Mouse (Mus musculus): ENCODE measurements around the gene Ccm2l. TPM values are rescaled to one million over a fixed set of nuclear protein-coding genes. Genes with fewer than 3 reads are reported as not detected.
A peak's percentile ranks its signal among the peaks of the same experiment; 100 is the strongest.

The Ccm2l gene
- total RNA-seq, 2 experiments from 2014 or later: 6.8 to 6.9 TPM

DNA sequence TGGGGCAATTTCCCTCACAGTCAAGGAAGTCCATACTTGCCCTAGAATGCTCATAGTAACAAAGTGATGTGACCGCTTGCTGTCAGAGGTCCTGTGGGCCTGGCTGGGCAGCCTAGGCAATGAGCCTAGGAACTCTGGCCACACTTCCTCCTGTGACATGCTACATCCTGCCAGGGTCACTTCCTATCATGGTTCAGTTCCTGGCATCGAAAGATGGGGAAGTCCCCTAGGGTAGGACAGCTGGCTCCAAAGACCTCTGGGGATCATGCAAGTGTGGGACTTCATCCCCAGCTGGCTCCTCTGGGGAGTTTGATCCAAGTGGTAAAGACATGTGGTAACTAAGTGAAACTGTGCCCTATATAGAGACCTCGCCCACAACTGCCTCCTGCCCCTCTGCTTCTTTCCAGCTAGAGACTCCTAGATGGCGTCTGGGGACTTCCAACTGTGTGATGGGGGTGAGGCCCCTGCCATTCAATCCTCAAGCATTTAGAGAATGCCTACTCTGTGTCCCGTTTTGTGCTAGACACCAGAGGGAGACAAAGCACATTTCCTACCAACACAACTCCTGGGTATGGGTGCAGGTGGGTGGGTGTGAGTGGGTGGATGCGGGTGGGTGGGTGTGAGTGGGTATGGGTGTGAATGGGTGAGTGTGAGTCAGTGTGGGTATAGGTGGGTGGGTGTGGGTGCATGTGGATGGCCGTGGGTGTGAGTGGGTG, 18.7 kb downstream of the Ccm2l start:
- no peak for DNase-seq (ENCODE audit: low spot score in 2 of 2)
- intact Hi-C loops (cut with DNase I): no loop called here

- intact Hi-C loops (cut with DNase I): no loop called here
- DNase-seq (ENCODE audit: low spot score in 2 of 2): no peak
Measured at GRCm38 (mm10) chr2:153085556-153085955, 19.8 kb downstream of the Ccm2l start.

DNA sequence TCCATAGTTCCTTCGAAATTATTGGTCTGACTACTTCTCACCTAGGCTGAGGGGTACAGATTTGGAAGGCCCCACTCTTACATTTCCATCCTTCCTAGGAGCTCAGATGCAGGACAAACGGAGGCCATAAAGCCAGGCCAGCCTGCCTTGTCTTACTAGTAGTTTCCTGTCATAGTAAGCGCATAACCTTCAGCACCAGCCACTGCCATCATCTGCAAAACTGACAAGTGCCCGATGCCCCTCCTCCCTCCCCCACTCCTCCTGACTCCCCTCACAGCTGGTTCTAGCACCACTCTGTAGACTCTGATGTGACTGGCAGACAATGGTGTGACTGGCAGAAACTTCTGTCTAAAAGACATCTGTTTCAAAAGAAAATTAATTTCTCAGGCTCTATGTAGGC, 20.4 kb downstream of the Ccm2l start:
- DNase-seq (ENCODE audit: low spot score in 2 of 2): no peak
- intact Hi-C loops (cut with DNase I): no loop called here

DNA sequence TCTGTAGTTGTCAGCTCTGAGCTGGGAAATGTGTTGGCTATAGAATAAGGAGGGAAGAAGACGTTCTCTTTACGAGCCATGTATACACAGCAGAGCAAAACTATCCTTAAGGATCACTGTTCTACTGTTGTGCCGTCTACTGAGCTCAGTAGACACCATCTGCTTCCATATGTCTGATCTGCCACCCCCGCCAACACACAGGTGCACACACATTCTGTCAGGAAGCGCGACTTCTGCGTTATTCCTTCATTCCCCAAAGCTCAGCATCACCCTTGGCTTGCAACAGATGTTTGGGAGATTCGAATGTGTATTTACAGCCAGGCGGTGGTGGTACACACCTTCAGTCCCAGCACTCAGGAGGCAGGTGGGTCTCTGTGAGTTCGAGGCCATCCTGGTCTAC, 21.3 kb downstream of the Ccm2l start:
- no peak for DNase-seq (ENCODE audit: low spot score in 2 of 2)
- intact Hi-C loops (cut with DNase I): no loop called here

DNA sequence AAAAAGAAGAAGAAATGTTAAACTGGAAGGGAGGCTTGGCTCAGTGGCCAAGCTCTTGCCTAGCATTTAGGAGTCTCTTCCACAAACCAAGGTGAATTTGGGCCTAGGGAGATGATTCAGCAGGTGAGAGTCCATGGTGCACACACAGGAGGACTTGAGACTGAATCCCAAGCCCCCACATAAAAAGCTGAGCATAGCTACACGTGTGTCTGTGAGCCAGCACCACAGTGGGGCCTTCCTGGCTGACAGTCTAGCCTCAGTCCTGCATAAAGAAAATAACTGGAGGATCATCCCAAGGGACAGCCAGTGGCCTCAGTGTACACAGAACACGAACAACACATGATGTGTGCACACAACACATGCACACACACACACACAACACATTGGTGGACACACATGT, 23.6 kb downstream of the Ccm2l start:
- intact Hi-C loops (cut with DNase I): no loop called here
- no peak for DNase-seq (ENCODE audit: low spot score in 2 of 2)

GRCm38 (mm10) chr2:153090551-153091165, 24.9 kb downstream of the Ccm2l start:
- intact Hi-C loops (cut with DNase I): no loop called here
- peak in 1 of 2 experiments; percentile 30 for DNase-seq (ENCODE audit: low spot score in 2 of 2)

DNA sequence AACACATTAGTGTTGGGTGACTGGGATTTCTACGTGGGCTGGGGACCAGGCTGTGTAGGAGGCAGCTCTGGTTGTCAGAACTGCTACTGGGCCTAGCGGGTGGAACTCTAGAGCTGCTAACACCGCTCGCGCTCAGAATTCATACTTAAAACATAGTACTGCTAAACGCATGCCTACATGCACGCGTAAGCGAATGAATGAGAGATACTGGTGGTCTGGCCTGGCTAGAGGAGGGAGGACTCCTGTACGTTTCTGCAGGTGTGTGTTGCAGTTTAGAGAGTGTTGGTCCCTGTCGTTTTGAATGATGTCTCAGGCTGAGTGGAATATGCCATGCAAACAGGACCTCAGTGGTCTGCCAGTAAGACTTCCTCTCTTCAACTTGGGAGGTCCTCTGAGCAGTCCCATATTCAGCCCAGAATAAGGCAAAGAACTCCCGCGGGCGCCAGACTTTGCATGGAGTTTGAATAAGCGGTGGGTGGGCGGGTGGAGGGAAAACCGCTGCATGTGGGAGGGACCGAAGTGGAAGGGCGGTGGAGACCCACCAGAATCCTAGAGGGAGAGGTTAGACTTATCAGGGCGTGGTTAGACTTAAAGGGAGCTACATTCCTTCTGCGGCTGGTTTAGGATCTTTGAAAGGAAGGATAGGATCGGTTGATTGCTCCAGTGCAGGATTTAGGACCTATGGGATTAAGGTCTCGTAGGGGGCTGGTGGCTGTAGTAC, 41.5 kb downstream of the Ccm2l start:
- DNase-seq (ENCODE audit: low spot score in 2 of 2): no peak
- intact Hi-C loops (cut with DNase I): no loop called here

DNA sequence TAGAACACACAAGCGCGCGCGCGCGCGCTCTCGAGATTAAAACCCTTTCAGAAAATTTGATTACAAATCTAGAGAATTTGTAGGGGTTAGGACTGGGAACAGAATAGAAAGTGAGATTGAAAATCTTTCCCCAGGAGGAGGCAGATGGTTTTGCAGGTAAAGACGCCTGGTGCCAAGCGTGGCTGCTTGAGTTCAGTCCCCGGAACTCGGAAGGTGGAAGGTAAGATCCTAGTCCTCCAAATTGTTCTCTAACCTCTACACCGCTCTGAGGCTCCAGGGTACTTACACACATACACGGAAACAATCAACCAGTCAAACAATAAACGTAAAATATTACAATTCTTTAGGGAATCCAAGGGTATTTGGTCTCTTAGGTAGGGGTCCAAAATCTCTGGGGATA, 42.0 kb downstream of the Ccm2l start:
- DNase-seq (ENCODE audit: low spot score in 2 of 2): no peak
- intact Hi-C loops (cut with DNase I): no loop called here

GRCm38 (mm10) chr2:153108313-153109264, 42.8 kb downstream of the Ccm2l start, which contains the start of gene Hck:
Hck (plus strand) TSS chr2:153108468.
- peak in 1 of 2 experiments; percentile 24 for DNase-seq (ENCODE audit: low spot score in 2 of 2)
- intact Hi-C loops (cut with DNase I): no loop called here

DNA sequence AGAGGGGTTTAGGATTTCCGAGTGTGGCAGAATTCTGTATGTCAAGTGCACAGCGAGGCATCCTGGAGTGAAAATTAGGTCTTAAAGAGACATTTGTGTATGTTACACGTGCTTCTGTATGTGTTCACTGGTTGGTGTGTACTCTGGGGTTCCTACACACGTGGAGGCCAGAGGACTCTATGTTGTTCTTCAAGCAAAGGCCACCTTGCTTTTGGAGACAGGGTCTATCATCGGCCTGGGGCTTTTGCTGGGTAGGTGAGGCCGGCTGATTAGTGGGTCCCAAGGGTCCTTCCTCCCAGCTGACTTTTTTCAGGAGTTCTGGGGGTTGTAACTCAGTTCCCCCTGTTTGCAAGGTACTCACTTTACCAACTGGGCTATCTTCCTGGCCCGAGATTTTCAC, 43.8 kb downstream of the Ccm2l start:
- DNase-seq (ENCODE audit: low spot score in 2 of 2): no peak

GRCm38 (mm10) chr2:153111298-153111697, 45.5 kb downstream of the Ccm2l start:
- no peak for DNase-seq (ENCODE audit: low spot score in 2 of 2)
- intact Hi-C loops (cut with DNase I): no loop called here

More for the DNA sequence above, 43.8 kb downstream of the Ccm2l start:
- intact Hi-C loops (cut with DNase I): no loop called here

DNA sequence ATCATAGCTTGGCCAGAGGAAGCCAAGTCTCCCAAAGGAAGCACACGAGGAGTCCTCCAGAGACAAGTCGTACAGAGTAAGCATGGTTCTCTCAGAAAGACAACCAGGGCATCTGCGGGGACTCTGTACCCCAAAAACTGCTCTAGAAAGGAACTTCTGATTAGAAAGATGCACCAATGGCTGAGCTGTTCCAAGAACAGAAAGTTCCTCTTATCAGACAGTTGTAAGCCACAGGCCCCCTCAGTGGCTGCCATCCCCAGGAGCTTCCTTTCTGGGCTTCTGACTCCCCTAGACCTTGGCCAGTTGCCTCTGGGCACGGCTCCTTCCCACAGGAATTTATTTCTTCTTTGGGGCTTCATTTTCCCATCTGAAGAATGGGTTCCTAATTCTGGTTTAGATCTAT, 49.9 kb downstream of the Ccm2l start:
- DNase-seq (ENCODE audit: low spot score in 2 of 2): no peak
- intact Hi-C loops (cut with DNase I): no loop called here

- no peak for DNase-seq (ENCODE audit: low spot score in 2 of 2)
- intact Hi-C loops (cut with DNase I): no loop called here
Measured at GRCm38 (mm10) chr2:153117051-153117486, 51.3 kb downstream of the Ccm2l start.

GRCm38 (mm10) chr2:153119488-153119887, 53.7 kb downstream of the Ccm2l start:
- no peak for DNase-seq (ENCODE audit: low spot score in 2 of 2)
- intact Hi-C loops (cut with DNase I): no loop called here

- no peak for DNase-seq (ENCODE audit: low spot score in 2 of 2)
- intact Hi-C loops (cut with DNase I): no loop called here
Measured at GRCm38 (mm10) chr2:153120126-153120525, 54.4 kb downstream of the Ccm2l start.

GRCm38 (mm10) chr2:153121821-153122615, 56.3 kb downstream of the Ccm2l start:
- no peak for DNase-seq (ENCODE audit: low spot score in 2 of 2)
- intact Hi-C loops (cut with DNase I): no loop called here

- no peak for DNase-seq (ENCODE audit: low spot score in 2 of 2)
- intact Hi-C loops (cut with DNase I): no loop called here
Measured at GRCm38 (mm10) chr2:153122701-153123100, 56.9 kb downstream of the Ccm2l start.

- intact Hi-C loops (cut with DNase I): no loop called here
- no peak for DNase-seq (ENCODE audit: low spot score in 2 of 2)
Measured at GRCm38 (mm10) chr2:153125875-153126274, 60.1 kb downstream of the Ccm2l start.

DNA sequence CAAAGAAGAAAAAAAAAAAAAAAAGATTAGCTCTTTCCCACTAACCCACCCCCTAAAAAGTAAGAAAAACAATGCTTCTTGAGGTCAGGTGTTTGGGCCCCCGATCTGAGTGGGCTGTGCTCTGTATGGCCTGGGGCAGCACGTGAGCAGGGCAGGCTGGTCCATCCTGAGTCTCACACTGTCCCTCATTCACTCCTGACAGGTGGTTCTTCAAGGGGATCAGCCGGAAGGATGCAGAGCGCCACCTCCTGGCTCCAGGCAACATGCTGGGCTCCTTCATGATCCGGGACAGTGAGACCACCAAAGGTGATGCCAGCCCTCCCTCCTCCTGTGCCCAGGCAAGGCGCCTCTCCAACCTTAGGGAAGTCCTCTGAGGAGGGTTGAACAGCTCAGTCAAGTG, 65.3 kb downstream of the Ccm2l start:
- intact Hi-C loops (cut with DNase I): no loop called here
- no peak for DNase-seq (ENCODE audit: low spot score in 2 of 2)
